13 mouse cellular contexts compared by ENCODE assay signal in genomic region chr19:36266346-36266745, GRCm38 (mm10).
DNase-seq lines count a peak whose midpoint lies in the region; ATAC-seq lines count a peak whose summit lies in the region.
"Had no signal": no experiment of that assay in that cellular context is flagged by ENCODE, and none has a peak within 500 bp of the region (broad histone marks: within the 10 kb centered on the region; RNA-seq: fewer than 3 reads in every experiment).

No protein-coding gene starts in this region.

- no peaks in the 10 kb centered on the region for H3K36me3 ChIP-seq in heart, embryonic 16.5 days (ENCODE audit: control insufficient read depth, insufficient read depth)
- H3K36me3 ChIP-seq: embryonic facial prominence, embryonic 10.5 days; midbrain, embryonic 10.5 days had no signal

- WGBS in heart, embryonic 16.5 days, result 48% methylated on average over 8 of the region's 8 CpGs

- H3K9me3 ChIP-seq in heart, embryonic 16.5 days (replicated peaks; ENCODE audit: control insufficient read depth, low read length), result no peaks in the 10 kb centered on the region
- H3K9me3 ChIP-seq: embryonic facial prominence, embryonic 10.5 days; midbrain, embryonic 10.5 days had no signal

- no peak for ATAC-seq in heart, embryonic 16.5 days (replicated peaks; ENCODE audit: extremely low read depth, insufficient read depth, low FRiP score)
- peak; percentile 93 for ATAC-seq in megakaryocyte progenitor cell, adult 5-6 weeks (replicated peaks; ENCODE audit: poor library complexity)

- H3K4me3 ChIP-seq in heart, embryonic 16.5 days (ENCODE audit: low read length), result no peak overlapping the region
- H3K4me3 ChIP-seq: embryonic facial prominence, embryonic 10.5 days; midbrain, embryonic 10.5 days had no signal

- H3K27ac ChIP-seq in heart, embryonic 16.5 days (ENCODE audit: low read length), result peak overlapping the region; percentile 79
- H3K27ac ChIP-seq: embryonic facial prominence, embryonic 10.5 days; midbrain, embryonic 10.5 days had no signal

- no peaks in the 10 kb centered on the region for H3K27me3 ChIP-seq in heart, embryonic 16.5 days (ENCODE audit: control insufficient read depth, insufficient read depth, low read length)

- DNase-seq in heart, adult 8-10 months (ENCODE audit: low spot score), result no peak
- peak; percentile 38 for DNase-seq in c-Kit-positive CD71-negative TER-119-negative erythroid progenitor cells, embryonic 14.5 days (ENCODE audit: low read depth)
- peak; percentile 36 to 47 for DNase-seq in thymus, postnatal 36 days
- DNase-seq in cerebellum, postnatal 14 days, result no peak
- no peak for DNase-seq in cerebellum, adult 18-20 months
- DNase-seq: adrenal gland, postnatal 10 days; cerebellum, adult 8-10 months; left cerebral cortex, postnatal 4 days; lung, embryonic 14.5 days had no signal

- peak overlapping the region; percentile 19 for H3K4me2 ChIP-seq in heart, embryonic 16.5 days (ENCODE audit: low read depth, low read length)
- H3K4me2 ChIP-seq: lung, embryonic 14.5 days had no signal

- peaks cover 26% of the 10 kb centered on the region for H3K4me1 ChIP-seq in heart, embryonic 16.5 days (ENCODE audit: control insufficient read depth, insufficient read depth, low read length)
- H3K4me1 ChIP-seq: midbrain, embryonic 10.5 days had no signal

- peak overlapping the region; percentile 47 for H3K9ac ChIP-seq in heart, embryonic 16.5 days (ENCODE audit: low read length)
- H3K9ac ChIP-seq: lung, embryonic 14.5 days had no signal

Comparison
In these comparisons a context has a peak if more than half of its experiments do, and no peak if none do; other contexts are left out.
1. DNase-seq: peak in c-Kit-positive CD71-negative TER-119-negative erythroid progenitor cells, embryonic 14.5 days (single experiment) and thymus, postnatal 36 days (2 of 2); none in heart, adult 8-10 months (single experiment), cerebellum, postnatal 14 days (0 of 2) and cerebellum, adult 18-20 months (0 of 2).